Mouse (Mus musculus) myocyte (in vitro differentiated cells): Measurements from ENCODE around the gene Slx4ip.
A peak's percentile ranks its signal among the peaks of the same experiment; 100 is the strongest.

Experiments
- CEBPB ChIP-seq: IDR thresholded peaks from 2 replicates; pipeline ENCODE4 v1.6.1; 2011; ENCODE audit warnings: mild to moderate bottlenecking, moderate library complexity; ENCODE audit not compliant: poor library complexity, insufficient read depth, severe bottlenecking
- MAX ChIP-seq: IDR thresholded peaks from one replicate; pipeline ENCODE4 v1.6.1; 2011; ENCODE audit warnings: low read depth, mild to moderate bottlenecking, control low read depth
- MYOD1 ChIP-seq, 3 experiments: IDR thresholded peaks; one replicate each; pipeline ENCODE4 v1.6.1; 2011; ENCODE audit warnings: control low read depth in 2 of 3, low read depth in 2 of 3, mild to moderate bottlenecking in 2 of 3, moderate library complexity in 1 of 3; ENCODE audit not compliant: insufficient read length in 2 of 3, control insufficient read depth in 1 of 3
- POLR2A ChIP-seq: IDR thresholded peaks from one replicate; pipeline ENCODE4 v1.6.1; 2011; ENCODE audit warnings: low read depth, mild to moderate bottlenecking, control low read depth, moderate library complexity; ENCODE audit not compliant: insufficient read length
- TCF12 ChIP-seq: IDR thresholded peaks from one replicate; pipeline ENCODE4 v1.6.1; 2011; ENCODE audit warnings: mild to moderate bottlenecking, control low read depth; ENCODE audit not compliant: poor library complexity, insufficient read depth, severe bottlenecking
- USF1 ChIP-seq: IDR thresholded peaks from one replicate; pipeline ENCODE4 v1.6.1; 2011; ENCODE audit warnings: low read depth, mild to moderate bottlenecking, control low read depth, moderate library complexity

DNA sequence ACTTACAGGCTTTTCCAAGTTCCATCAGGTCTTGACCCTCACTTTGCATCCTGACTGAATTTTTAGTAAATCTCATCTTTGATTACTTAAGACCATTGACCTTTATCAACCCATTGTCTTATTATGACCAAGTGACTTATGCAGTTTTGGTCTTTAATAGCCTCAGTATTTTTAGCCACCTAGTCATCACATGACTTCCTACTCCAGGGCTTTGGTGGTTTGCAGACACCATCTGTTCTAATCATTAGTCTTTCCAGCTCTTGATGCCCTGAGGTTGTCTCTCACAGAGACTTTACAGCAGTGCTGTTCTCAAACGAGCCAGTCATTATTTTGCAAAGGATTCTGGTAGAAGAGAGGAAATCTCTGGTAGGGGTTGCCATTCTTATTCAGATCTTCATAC lies 121.0 kb downstream of the Slx4ip start:
- TF ChIP-seq POLR2A (no peak), TCF12 (no peak), USF1 (peak; percentile 65), CEBPB (no peak), MAX (no peak), MYOD1 (IDR thresholded peaks at IDR 0.05; ENCODE audit: control insufficient read depth in 1 of 3, insufficient read length in 2 of 3, low read depth in 2 of 3) (peak in 1 of 3 experiments; percentile 37)
